Mouse (Mus musculus): ENCODE measurements at regions not wholly inside any gene's neighbourhood (a gene's known extent, or its start where the extent isn't known, plus 50 kb on each side); places are given as distances from the start of the nearest gene placed in this dataset.
A peak's percentile ranks its signal among the peaks of the same experiment; 100 is the strongest.

DNA sequence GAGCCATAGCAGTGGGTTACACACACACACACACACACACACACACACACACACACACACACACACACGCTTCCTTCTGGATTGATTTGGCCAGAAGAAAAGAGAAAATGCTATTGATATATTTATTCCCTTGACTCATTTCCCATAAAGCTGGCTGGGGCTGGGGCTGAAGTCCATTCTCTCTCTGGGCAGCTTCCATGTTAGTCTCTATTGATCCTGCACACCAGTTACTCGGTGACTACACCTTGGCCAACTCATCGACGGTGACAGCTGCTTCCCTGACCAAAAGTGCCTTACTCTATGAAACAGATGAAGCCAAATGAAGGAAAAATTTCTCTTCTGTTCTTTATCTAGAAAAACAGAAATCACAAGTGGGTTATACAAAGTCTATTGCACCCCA, 82.1 kb downstream of the Snx18 start:
- no peak for DNase-seq (ENCODE audit: low read depth, low spot score)
- in situ Hi-C loops (cut with MboI; ENCODE audit: low pct_unique_long_range_greater_than_20kb): no loop called here
- no peak for ATAC-seq
- CTCF ChIA-PET: interaction anchor here (1.5 kb wide), 1 partner anchor 11 kb away, joined by 4 read pairs; no protein-coding TSS in a partner anchor
- no peaks in the 10 kb centered on the region for H3K27me3 ChIP-seq
- TF ChIP-seq CTCF (IDR thresholded peaks at IDR 0.05): no peak
- POLR2A ChIA-PET: no interaction called here

DNA sequence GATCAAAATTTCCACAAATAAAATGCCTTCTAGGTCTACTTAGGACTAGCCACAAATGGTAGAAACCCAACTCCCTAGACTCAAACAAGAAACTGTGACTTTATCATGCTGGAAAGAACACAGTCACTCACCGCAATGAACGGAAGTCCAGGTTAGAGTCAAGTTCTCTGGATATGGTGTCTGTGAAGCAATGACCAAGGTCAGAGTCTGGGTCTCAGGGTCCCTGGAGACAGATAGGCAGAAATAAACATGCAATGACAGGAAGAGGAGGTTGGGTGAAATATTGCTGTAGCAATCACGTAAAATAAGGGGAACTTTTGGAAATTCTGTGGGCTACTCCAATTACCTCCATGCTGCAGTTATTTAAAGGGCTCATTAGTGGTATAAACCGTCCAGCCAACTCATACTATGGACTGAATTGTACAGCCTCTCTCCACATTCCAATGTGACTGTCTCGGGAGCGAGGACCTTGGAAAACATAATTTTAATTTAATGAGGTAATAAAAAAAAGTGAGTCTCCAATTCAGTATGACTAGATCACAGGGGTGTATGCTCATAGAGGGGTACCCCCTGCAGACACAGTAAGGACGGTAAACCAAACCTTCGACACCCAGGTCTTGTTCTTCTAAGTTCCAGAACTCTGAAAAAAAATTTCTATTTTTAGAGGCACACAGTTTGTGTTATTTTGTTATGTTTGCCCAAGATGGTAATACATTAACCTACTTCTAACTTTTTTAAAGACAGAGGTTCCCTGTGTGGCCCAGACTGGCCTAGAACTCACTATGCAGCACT, 83.5 kb downstream of the Snx18 start:
- POLR2A ChIA-PET: interaction anchor here (0.6 kb wide), 1 partner anchor 15 kb away, joined by 3 read pairs; no protein-coding TSS in a partner anchor
- no peak for DNase-seq (ENCODE audit: low read depth, low spot score)
- ATAC-seq: no peak
- TF ChIP-seq CTCF (IDR thresholded peaks at IDR 0.05): no peak
- in situ Hi-C loops (cut with MboI; ENCODE audit: low pct_unique_long_range_greater_than_20kb): no loop called here
- H3K27me3 ChIP-seq: no peaks in the 10 kb centered on the region
- CTCF ChIA-PET: no interaction called here

GRCm38 (mm10) chr13:113533884-113534445, 84.4 kb downstream of the Snx18 start:
- H3K27me3 ChIP-seq: no peaks in the 10 kb centered on the region
- no peak for TF ChIP-seq CTCF (IDR thresholded peaks at IDR 0.05)
- DNase-seq (ENCODE audit: low read depth, low spot score): no peak
- ATAC-seq: no peak
- POLR2A ChIA-PET: interaction anchor here (0.6 kb wide), 1 partner anchor 14 kb away, joined by 3 read pairs; no protein-coding TSS in a partner anchor
- in situ Hi-C loops (cut with MboI; ENCODE audit: low pct_unique_long_range_greater_than_20kb): no loop called here
- CTCF ChIA-PET: no interaction called here

- POLR2A ChIA-PET: no interaction called here
- in situ Hi-C loops (cut with MboI; ENCODE audit: low pct_unique_long_range_greater_than_20kb): no loop called here
These were observed 91.4 kb downstream of the Snx18 start for GRCm38 (mm10) chr13:113526997-113527396.

DNA sequence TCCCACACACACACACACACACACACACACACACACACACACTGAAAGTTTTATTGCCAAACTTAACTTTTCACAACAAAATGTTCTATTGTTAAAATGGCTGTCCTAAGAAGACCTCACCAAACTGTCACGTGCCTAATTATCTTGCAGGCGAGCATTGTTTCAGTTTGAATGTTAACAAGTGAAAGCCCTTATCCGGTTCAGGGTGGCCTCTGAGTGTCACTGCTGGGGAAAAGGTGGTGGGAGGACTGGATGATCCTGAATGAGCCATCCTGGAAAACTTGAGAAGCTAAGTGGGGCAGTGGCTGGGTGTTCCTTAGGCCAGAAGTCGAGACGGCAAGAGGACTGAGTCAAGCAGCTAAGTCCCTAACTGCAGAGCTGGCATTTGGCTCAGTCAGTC, 94.9 kb downstream of the Snx18 start:
- POLR2A ChIA-PET: no interaction called here
- in situ Hi-C loops (cut with MboI; ENCODE audit: low pct_unique_long_range_greater_than_20kb): no loop called here
- DNase-seq (ENCODE audit: low read depth, low spot score) (no peak), ATAC-seq (no peak)
- no peaks in the 10 kb centered on the region for H3K27me3 ChIP-seq
- TF ChIP-seq CTCF (IDR thresholded peaks at IDR 0.05): no peak
- CTCF ChIA-PET: no interaction called here

More at GRCm38 (mm10) chr13:113526997-113527396, 91.4 kb downstream of the Snx18 start:
- CTCF ChIA-PET: interaction anchor here (0.6 to 1.5 kb wide), 2 partner anchors 17 to 57 kb away, joined by 3 read pairs; no protein-coding TSS in a partner anchor
- no peak for DNase-seq (ENCODE audit: low read depth, low spot score)
- no peaks in the 10 kb centered on the region for H3K27me3 ChIP-seq
- no peak for TF ChIP-seq CTCF (IDR thresholded peaks at IDR 0.05)
- no peak for ATAC-seq

GRCm38 (mm10) chr13:113518144-113518543, 100.2 kb downstream of the Snx18 start:
- TF ChIP-seq CTCF (IDR thresholded peaks at IDR 0.05): no peak
- no peak for DNase-seq (ENCODE audit: low read depth, low spot score)
- no peak for ATAC-seq
- ChIA-PET CTCF (interaction anchor here (1.0 kb wide), 1 partner anchor 28 kb away, joined by 3 read pairs; no protein-coding TSS in a partner anchor), POLR2A (no interaction called here)
- in situ Hi-C loops (cut with MboI; ENCODE audit: low pct_unique_long_range_greater_than_20kb): no loop called here
- no peaks in the 10 kb centered on the region for H3K27me3 ChIP-seq

DNA sequence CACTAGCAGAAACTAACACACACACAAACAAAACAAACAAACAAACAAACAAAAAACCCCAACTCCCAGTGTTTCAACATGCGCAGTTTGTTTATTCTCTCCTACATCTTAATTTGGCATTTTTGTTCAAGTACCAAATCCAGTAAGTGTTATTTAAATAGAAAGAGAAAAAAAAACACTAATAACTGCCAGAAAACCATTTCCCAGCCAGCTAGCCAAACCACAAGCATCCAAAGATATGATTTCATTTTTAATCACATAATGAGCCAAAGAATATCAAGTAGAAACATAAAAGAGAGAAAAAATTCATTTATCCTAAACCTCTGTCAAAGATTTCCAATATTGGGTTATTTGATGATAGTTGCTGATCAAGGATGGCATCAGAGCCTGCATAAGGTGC, 102.3 kb downstream of the Snx18 start:
- TF ChIP-seq CTCF (IDR thresholded peaks at IDR 0.05): no peak
- ATAC-seq (no peak), DNase-seq (ENCODE audit: low read depth, low spot score) (no peak)
- ChIA-PET POLR2A (no interaction called here), CTCF (no interaction called here)
- in situ Hi-C loops (cut with MboI; ENCODE audit: low pct_unique_long_range_greater_than_20kb): no loop called here
- H3K27me3 ChIP-seq: no peaks in the 10 kb centered on the region

GRCm38 (mm10) chr13:113515162-113515600, 103.2 kb downstream of the Snx18 start:
- DNase-seq (ENCODE audit: low read depth, low spot score) (peak; percentile 17), ATAC-seq (no peak)
- no peak for TF ChIP-seq CTCF (IDR thresholded peaks at IDR 0.05)
- H3K27me3 ChIP-seq: no peaks in the 10 kb centered on the region
- POLR2A ChIA-PET: no interaction called here
- in situ Hi-C loops (cut with MboI; ENCODE audit: low pct_unique_long_range_greater_than_20kb): no loop called here
- CTCF ChIA-PET: no interaction called here

DNA sequence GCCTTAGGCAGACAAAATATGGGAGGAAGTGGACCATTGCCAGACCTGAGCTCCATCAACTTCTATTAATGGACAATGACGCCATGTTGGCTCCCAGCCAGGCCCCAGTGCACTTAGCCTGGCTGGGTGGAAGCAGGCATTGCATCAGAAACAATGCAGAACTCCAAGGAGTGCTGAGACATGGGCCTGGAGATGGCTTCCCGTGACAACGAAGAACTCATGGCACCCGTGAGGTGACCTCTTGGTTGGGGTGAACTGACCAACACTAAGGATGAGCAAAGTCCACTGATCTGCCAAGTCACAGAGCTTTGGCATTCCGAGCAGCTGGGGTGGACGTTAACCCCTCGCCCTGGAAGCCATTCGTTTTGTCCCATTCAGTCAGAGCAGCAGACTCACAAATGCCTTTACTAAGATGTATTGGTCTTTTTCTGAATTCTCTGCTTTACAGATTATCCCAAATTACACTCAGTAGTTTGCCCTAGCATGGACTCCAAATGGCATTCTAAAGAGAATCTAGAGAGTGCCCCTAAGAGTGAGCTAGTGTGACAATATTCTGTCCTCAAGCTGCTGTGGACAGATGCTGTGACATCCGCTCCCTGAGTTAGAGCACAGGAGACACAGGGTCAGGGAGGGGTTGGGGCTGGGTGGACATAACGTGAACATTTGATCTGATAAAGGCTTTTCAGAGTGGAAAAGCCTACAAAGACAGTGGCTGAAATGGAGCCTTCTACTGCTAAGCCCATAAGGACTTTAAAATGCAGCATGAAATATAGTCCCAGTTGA, 108.8 kb downstream of the Snx18 start:
- in situ Hi-C loops (cut with MboI; ENCODE audit: low pct_unique_long_range_greater_than_20kb): no loop called here
- no peak for TF ChIP-seq CTCF (IDR thresholded peaks at IDR 0.05)
- no peaks in the 10 kb centered on the region for H3K27me3 ChIP-seq
- peak; percentile 86 for DNase-seq (ENCODE audit: low read depth, low spot score)
- ChIA-PET CTCF (interaction anchor here (1.2 to 1.4 kb wide), 3 partner anchors 9 to 188 kb away, joined by 3 to 4 read pairs (median 4); no protein-coding TSS in a partner anchor), POLR2A (interaction anchor here (0.6 kb wide), 1 partner anchor 118 kb away, joined by 3 read pairs; no protein-coding TSS in a partner anchor)
- peak; percentile 93 for ATAC-seq

DNA sequence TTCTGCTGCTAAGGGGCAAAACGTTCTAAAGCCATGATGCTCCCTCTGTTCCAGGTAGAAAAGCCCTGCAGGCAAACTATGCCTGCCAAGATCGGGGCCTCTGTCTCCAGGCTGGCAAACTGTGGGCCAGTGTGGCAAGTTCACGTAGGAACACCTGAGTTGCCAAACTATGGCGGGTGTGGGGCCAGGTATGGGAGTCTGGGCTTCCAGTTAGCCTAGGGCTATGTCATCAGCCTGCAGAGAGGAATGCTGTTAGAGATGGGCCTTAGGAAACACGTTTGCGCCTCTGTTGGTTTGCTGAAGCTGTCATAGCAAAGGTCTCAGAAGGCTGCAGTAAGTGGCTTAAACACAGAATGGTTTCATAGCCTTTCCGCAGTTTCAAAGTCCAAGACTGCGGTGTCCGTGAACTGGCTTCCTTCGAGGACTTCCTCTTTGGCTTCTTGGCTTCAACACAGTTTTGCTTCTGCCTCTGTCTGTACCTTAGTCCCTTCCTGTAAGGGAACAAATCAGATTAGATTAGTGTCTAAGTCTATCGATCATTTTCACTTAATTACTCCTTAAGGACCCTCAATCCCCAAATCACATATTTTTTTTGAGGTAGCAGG, 110.1 kb downstream of the Snx18 start:
- no peak for TF ChIP-seq CTCF (IDR thresholded peaks at IDR 0.05)
- ChIA-PET CTCF (interaction anchor here (1.2 kb wide), 1 partner anchor 10 kb away, joined by 4 read pairs; no protein-coding TSS in a partner anchor), POLR2A (interaction anchor here (1.0 kb wide), 1 partner anchor 9 kb away, joined by 3 read pairs; no protein-coding TSS in a partner anchor)
- no peaks in the 10 kb centered on the region for H3K27me3 ChIP-seq
- in situ Hi-C loops (cut with MboI; ENCODE audit: low pct_unique_long_range_greater_than_20kb): no loop called here
- no peak for ATAC-seq
- no peak for DNase-seq (ENCODE audit: low read depth, low spot score)
